In genomic region chr17:56006956-56007355, GRCm38 (mm10) we compare ENCODE assay signal across 10 mouse cellular contexts. TPM values are rescaled to one million over a fixed set of nuclear protein-coding genes. Genes with fewer than 3 reads are reported as not detected.
DNase-seq lines count a peak whose midpoint lies in the region; ATAC-seq and TF ChIP-seq lines count a peak whose summit lies in the region.
"Had no signal": no experiment of that assay in that cellular context is flagged by ENCODE, and none has a peak within 500 bp of the region (broad histone marks: within the 10 kb centered on the region; RNA-seq: fewer than 3 reads in every experiment).

No protein-coding gene starts in this region.

- H3K27me3 ChIP-seq in hindbrain, embryonic 10.5 days (ENCODE audit: insufficient read depth, poor library complexity, severe bottlenecking), result peaks cover 20% of the 10 kb centered on the region
- H3K27me3 ChIP-seq in hindbrain, postnatal 0 days (ENCODE audit: insufficient read depth, low read length), result no peaks in the 10 kb centered on the region
- H3K27me3 ChIP-seq in midbrain, embryonic 14.5 days (ENCODE audit: control insufficient read depth, insufficient read depth, low read length), result no peaks in the 10 kb centered on the region
- H3K27me3 ChIP-seq in midbrain, embryonic 16.5 days (ENCODE audit: control insufficient read depth, insufficient read depth, low read depth, low read length), result no peaks in the 10 kb centered on the region; the same call in 1 of the 2 replicates
- H3K27me3 ChIP-seq in embryonic facial prominence, embryonic 15.5 days, result no peaks in the 10 kb centered on the region
- H3K27me3 ChIP-seq in small intestine, adult 2 months (ENCODE audit: control insufficient read depth, insufficient read depth, low read length), result no peaks in the 10 kb centered on the region
- H3K27me3 ChIP-seq: lung, embryonic 15.5 days had no signal

- no peak overlapping the region for H3K4me3 ChIP-seq in hindbrain, embryonic 10.5 days
- no peak overlapping the region for H3K4me3 ChIP-seq in hindbrain, postnatal 0 days (ENCODE audit: low read length)
- H3K4me3 ChIP-seq in midbrain, embryonic 14.5 days (replicated peaks; ENCODE audit: low read depth, low read length), result no peak overlapping the region
- H3K4me3 ChIP-seq in midbrain, embryonic 16.5 days (ENCODE audit: low read depth, low read length), result no peak overlapping the region
- no peak overlapping the region for H3K4me3 ChIP-seq in embryonic facial prominence, embryonic 15.5 days (replicated peaks)
- peak overlapping the region; percentile 53 for H3K4me3 ChIP-seq in small intestine, adult 2 months (ENCODE audit: low read depth, low read length)

- TF ChIP-seq CTCF in hindbrain, postnatal 0 days (IDR thresholded peaks at IDR 0.05; ENCODE audit: low read depth), result no peak
- no peak for TF ChIP-seq CTCF in small intestine, adult 2 months (IDR thresholded peaks at IDR 0.05; ENCODE audit: extremely low read depth, insufficient read length, insufficient replicate concordance, low read depth, low read length)

- H3K27ac ChIP-seq in hindbrain, embryonic 10.5 days, result peak overlapping the region; percentile 94
- H3K27ac ChIP-seq in hindbrain, postnatal 0 days, result no peak overlapping the region
- H3K27ac ChIP-seq in midbrain, embryonic 14.5 days (replicated peaks; ENCODE audit: low read depth, low read length), result peak overlapping the region; percentile 97; the same call in 1 of the 2 replicates
- no peak overlapping the region for H3K27ac ChIP-seq in midbrain, embryonic 16.5 days (ENCODE audit: low read length)
- H3K27ac ChIP-seq in embryonic facial prominence, embryonic 15.5 days (replicated peaks), result 0 out of 2 replicates have a peak overlapping the region, but pooled peaks have one; percentile 44
- peak overlapping the region; percentile 98 for H3K27ac ChIP-seq in small intestine, adult 2 months (ENCODE audit: insufficient read depth, low read depth, low read length)

- 45% methylated on average over 10 of the region's 10 CpGs for WGBS in hindbrain, embryonic 10.5 days
- 46% methylated on average over 10 of the region's 10 CpGs for WGBS in hindbrain, postnatal 0 days
- 53% methylated on average over 10 of the region's 10 CpGs for WGBS in midbrain, embryonic 14.5 days
- WGBS in midbrain, embryonic 16.5 days, result 54% methylated on average over 10 of the region's 10 CpGs
- WGBS in embryonic facial prominence, embryonic 15.5 days, result 47% methylated on average over 10 of the region's 10 CpGs
- 32% methylated on average over 10 of the region's 10 CpGs for WGBS in small intestine, adult 2 months

- H3K4me1 ChIP-seq in hindbrain, embryonic 10.5 days (replicated peaks), result peaks cover 44% of the 10 kb centered on the region
- H3K4me1 ChIP-seq in hindbrain, postnatal 0 days (ENCODE audit: insufficient read depth, low read length), result peaks cover 14% of the 10 kb centered on the region
- H3K4me1 ChIP-seq in midbrain, embryonic 14.5 days (ENCODE audit: control insufficient read depth, insufficient read depth, low read length), result peaks cover 21% of the 10 kb centered on the region
- peaks cover 24% of the 10 kb centered on the region for H3K4me1 ChIP-seq in midbrain, embryonic 16.5 days (ENCODE audit: control insufficient read depth, insufficient read depth, low read length)
- H3K4me1 ChIP-seq in embryonic facial prominence, embryonic 15.5 days, result peaks cover 31% of the 10 kb centered on the region
- peaks cover 15% of the 10 kb centered on the region for H3K4me1 ChIP-seq in small intestine, adult 2 months (ENCODE audit: control insufficient read depth, insufficient read depth, insufficient read length, low read length)

- no peak overlapping the region for H3K9ac ChIP-seq in hindbrain, postnatal 0 days (replicated peaks; ENCODE audit: low read length)
- H3K9ac ChIP-seq in midbrain, embryonic 14.5 days (replicated peaks; ENCODE audit: low read length), result no peak overlapping the region
- no peak overlapping the region for H3K9ac ChIP-seq in midbrain, embryonic 16.5 days (ENCODE audit: low read depth, low read length)
- no peak overlapping the region for H3K9ac ChIP-seq in embryonic facial prominence, embryonic 15.5 days

- ATAC-seq in hindbrain, postnatal 0 days, result no peak
- ATAC-seq in midbrain, embryonic 14.5 days (ENCODE audit: low FRiP score, low TSS enrichment), result no peak
- no peak for ATAC-seq in midbrain, embryonic 16.5 days
- ATAC-seq in embryonic facial prominence, embryonic 15.5 days (ENCODE audit: insufficient number of reproducible peaks, low FRiP score, low TSS enrichment, low read depth), result no peak

- DNase-seq in hindbrain, embryonic 10.5 days (ENCODE audit: low spot score), result no peak
- DNase-seq in hindbrain, postnatal 0 days (ENCODE audit: low spot score), result no peak
- no peak for DNase-seq in midbrain, embryonic 14.5 days
- no peak for DNase-seq in left cerebral cortex, postnatal 36 days (ENCODE audit: low spot score in 2 of 2)
- DNase-seq: cerebellum, adult 2 months; thymus, adult 18-20 months had no signal

- TF ChIP-seq POLR2A in small intestine, adult 2 months (IDR thresholded peaks at IDR 0.05; ENCODE audit: low read depth, low read length), result no peak

- peaks cover 18% of the 10 kb centered on the region for H3K36me3 ChIP-seq in hindbrain, embryonic 10.5 days
- peaks cover 9% of the 10 kb centered on the region; the same call in 1 of the 2 replicates for H3K36me3 ChIP-seq in hindbrain, postnatal 0 days (ENCODE audit: insufficient read depth, low read length)
- H3K36me3 ChIP-seq in midbrain, embryonic 14.5 days (ENCODE audit: control insufficient read depth, insufficient read depth, low read length), result peaks cover 12% of the 10 kb centered on the region
- H3K36me3 ChIP-seq in midbrain, embryonic 16.5 days (ENCODE audit: control insufficient read depth, insufficient read depth, low read length), result no peaks in the 10 kb centered on the region; the same call in 1 of the 2 replicates
- peaks cover 8% of the 10 kb centered on the region for H3K36me3 ChIP-seq in embryonic facial prominence, embryonic 15.5 days
- H3K36me3 ChIP-seq in small intestine, adult 2 months (ENCODE audit: control insufficient read depth, insufficient read depth, low read length), result peaks cover 10% of the 10 kb centered on the region

- H3K4me2 ChIP-seq in hindbrain, postnatal 0 days (ENCODE audit: low read depth, low read length), result no peak overlapping the region
- H3K4me2 ChIP-seq in midbrain, embryonic 14.5 days (ENCODE audit: low read length), result no peak overlapping the region
- no peak overlapping the region for H3K4me2 ChIP-seq in midbrain, embryonic 16.5 days (ENCODE audit: low read length)
- H3K4me2 ChIP-seq in embryonic facial prominence, embryonic 15.5 days (replicated peaks), result no peak overlapping the region

- no peaks in the 10 kb centered on the region for H3K9me3 ChIP-seq in hindbrain, embryonic 10.5 days
- no peaks in the 10 kb centered on the region for H3K9me3 ChIP-seq in hindbrain, postnatal 0 days (ENCODE audit: low read length)
- no peaks in the 10 kb centered on the region for H3K9me3 ChIP-seq in midbrain, embryonic 14.5 days (ENCODE audit: control insufficient read depth, low read length)
- no peaks in the 10 kb centered on the region for H3K9me3 ChIP-seq in midbrain, embryonic 16.5 days (replicated peaks; ENCODE audit: control insufficient read depth, low read length, poor library complexity, severe bottlenecking)
- no peaks in the 10 kb centered on the region for H3K9me3 ChIP-seq in embryonic facial prominence, embryonic 15.5 days (replicated peaks)
- H3K9me3 ChIP-seq: lung, embryonic 15.5 days had no signal

- intact Hi-C loops in left cerebral cortex, postnatal 36 days (cut with DNase I), result no loop called here

RNA-seq across cellular contexts. Expression of gene Mpnd, which starts 1.4 kb away (rescaled TPM):
- polyA plus RNA-seq in hindbrain, embryonic 10.5 days (2016; fragmentation: Nextera tagmentation; extraction: Ambion mirVana), result 131 and 177 TPM in 2 replicates
- 185 and 186 TPM in 2 replicates for total RNA-seq in hindbrain, postnatal 0 days (2014; rRNA removed)
- 106 and 107 TPM in 2 replicates for polyA plus RNA-seq in hindbrain, postnatal 0 days (2015; fragmentation: Nextera tagmentation; extraction: Ambion mirVana)
- polyA plus RNA-seq in midbrain, embryonic 14.5 days (2014; fragmentation: Nextera tagmentation; extraction: Ambion mirVana), result 164 and 169 TPM in 2 replicates
- 115 and 117 TPM in 2 replicates for polyA plus RNA-seq in midbrain, embryonic 16.5 days (2015; fragmentation: Nextera tagmentation; extraction: Ambion mirVana)
- polyA plus RNA-seq in embryonic facial prominence, embryonic 15.5 days (2015; fragmentation: Nextera tagmentation; extraction: Ambion mirVana), result 91.3 and 97.2 TPM in 2 replicates
- 129 and 424 TPM in 2 replicates for polyA plus RNA-seq in small intestine, adult 2 months (2012; rRNA removed)
- total RNA-seq in left cerebral cortex, postnatal 36 days (2021), result 100 to 1,000 TPM in 1 of 2 experiments, 10 to 100 TPM in 1; 92.7 to 105 TPM

RNA-seq across cellular contexts. Expression of gene Stap2, which starts 1.6 kb away (rescaled TPM):
- polyA plus RNA-seq in hindbrain, embryonic 10.5 days (2016; fragmentation: Nextera tagmentation; extraction: Ambion mirVana), result 6.0 and 8.3 TPM in 2 replicates
- 5.4 and 5.9 TPM in 2 replicates for total RNA-seq in hindbrain, postnatal 0 days (2014; rRNA removed)
- polyA plus RNA-seq in hindbrain, postnatal 0 days (2015; fragmentation: Nextera tagmentation; extraction: Ambion mirVana), result 4.3 and 4.6 TPM in 2 replicates
- polyA plus RNA-seq in midbrain, embryonic 14.5 days (2014; fragmentation: Nextera tagmentation; extraction: Ambion mirVana), result 5.1 and 5.5 TPM in 2 replicates
- polyA plus RNA-seq in midbrain, embryonic 16.5 days (2015; fragmentation: Nextera tagmentation; extraction: Ambion mirVana), result 6.4 and 7.6 TPM in 2 replicates
- polyA plus RNA-seq in embryonic facial prominence, embryonic 15.5 days (2015; fragmentation: Nextera tagmentation; extraction: Ambion mirVana), result 23.6 and 24.5 TPM in 2 replicates
- 87.8 and 224 TPM in 2 replicates for polyA plus RNA-seq in small intestine, adult 2 months (2012; rRNA removed)
- 1 to 10 TPM; 2.3 to 3.1 TPM for total RNA-seq in left cerebral cortex, postnatal 36 days (2021)

RNA-seq across cellular contexts. Expression of gene Fsd1, which starts 20.6 kb away (rescaled TPM):
- 67.6 and 99.5 TPM in 2 replicates for polyA plus RNA-seq in hindbrain, embryonic 10.5 days (2016; fragmentation: Nextera tagmentation; extraction: Ambion mirVana)
- total RNA-seq in hindbrain, postnatal 0 days (2014; rRNA removed), result 136 and 140 TPM in 2 replicates
- 178 and 193 TPM in 2 replicates for polyA plus RNA-seq in hindbrain, postnatal 0 days (2015; fragmentation: Nextera tagmentation; extraction: Ambion mirVana)
- polyA plus RNA-seq in midbrain, embryonic 14.5 days (2014; fragmentation: Nextera tagmentation; extraction: Ambion mirVana), result 141 and 188 TPM in 2 replicates
- 200 and 218 TPM in 2 replicates for polyA plus RNA-seq in midbrain, embryonic 16.5 days (2015; fragmentation: Nextera tagmentation; extraction: Ambion mirVana)
- polyA plus RNA-seq in embryonic facial prominence, embryonic 15.5 days (2015; fragmentation: Nextera tagmentation; extraction: Ambion mirVana), result 12.5 and 16.8 TPM in 2 replicates
- 0.83 and 3.2 TPM in 2 replicates for polyA plus RNA-seq in small intestine, adult 2 months (2012; rRNA removed)
- 10 to 100 TPM; 75.0 to 97.4 TPM for total RNA-seq in left cerebral cortex, postnatal 36 days (2021)

RNA-seq across cellular contexts. Expression of gene Sh3gl1, which starts 29.5 kb away (rescaled TPM):
- 161 and 163 TPM in 2 replicates for polyA plus RNA-seq in hindbrain, embryonic 10.5 days (2016; fragmentation: Nextera tagmentation; extraction: Ambion mirVana)
- 76.0 and 79.5 TPM in 2 replicates for total RNA-seq in hindbrain, postnatal 0 days (2014; rRNA removed)
- 84.5 and 87.6 TPM in 2 replicates for polyA plus RNA-seq in hindbrain, postnatal 0 days (2015; fragmentation: Nextera tagmentation; extraction: Ambion mirVana)
- polyA plus RNA-seq in midbrain, embryonic 14.5 days (2014; fragmentation: Nextera tagmentation; extraction: Ambion mirVana), result 96.2 and 96.3 TPM in 2 replicates
- 102 and 108 TPM in 2 replicates for polyA plus RNA-seq in midbrain, embryonic 16.5 days (2015; fragmentation: Nextera tagmentation; extraction: Ambion mirVana)
- polyA plus RNA-seq in embryonic facial prominence, embryonic 15.5 days (2015; fragmentation: Nextera tagmentation; extraction: Ambion mirVana), result 194 and 201 TPM in 2 replicates
- 41.8 and 78.2 TPM in 2 replicates for polyA plus RNA-seq in small intestine, adult 2 months (2012; rRNA removed)
- total RNA-seq in left cerebral cortex, postnatal 36 days (2021), result 10 to 100 TPM; 39.3 to 45.1 TPM

RNA-seq across cellular contexts. Expression of gene Chaf1a, which starts 33.3 kb away (rescaled TPM):
- 35.3 and 46.0 TPM in 2 replicates for polyA plus RNA-seq in hindbrain, embryonic 10.5 days (2016; fragmentation: Nextera tagmentation; extraction: Ambion mirVana)
- total RNA-seq in hindbrain, postnatal 0 days (2014; rRNA removed), result 5.8 and 6.1 TPM in 2 replicates
- polyA plus RNA-seq in hindbrain, postnatal 0 days (2015; fragmentation: Nextera tagmentation; extraction: Ambion mirVana), result 4.5 and 5.3 TPM in 2 replicates
- polyA plus RNA-seq in midbrain, embryonic 14.5 days (2014; fragmentation: Nextera tagmentation; extraction: Ambion mirVana), result 3.3 and 4.8 TPM in 2 replicates
- polyA plus RNA-seq in midbrain, embryonic 16.5 days (2015; fragmentation: Nextera tagmentation; extraction: Ambion mirVana), result 3.6 and 5.0 TPM in 2 replicates
- polyA plus RNA-seq in embryonic facial prominence, embryonic 15.5 days (2015; fragmentation: Nextera tagmentation; extraction: Ambion mirVana), result 21.6 and 23.0 TPM in 2 replicates
- 1.9 and 4.1 TPM in 2 replicates for polyA plus RNA-seq in small intestine, adult 2 months (2012; rRNA removed)
- total RNA-seq in left cerebral cortex, postnatal 36 days (2021), result 1 to 10 TPM; 2.2 to 2.7 TPM

Comparison
In these comparisons a context has a peak if more than half of its experiments do, and no peak if none do; other contexts are left out.
1. H3K27ac ChIP-seq: peak in hindbrain, embryonic 10.5 days (single experiment), midbrain, embryonic 14.5 days (single experiment), embryonic facial prominence, embryonic 15.5 days (single experiment) and small intestine, adult 2 months (single experiment); none in hindbrain, postnatal 0 days (single experiment) and midbrain, embryonic 16.5 days (single experiment).